Mouse (Mus musculus) retina, postnatal 1 day (tissue): ENCODE measurements at regions not wholly inside any gene's neighbourhood (a gene's known extent, or its start where the extent isn't known, plus 50 kb on each side); places are given as distances from the start of the nearest gene placed in this dataset.

ENCODE experiments used
- DNase-seq: peaks from one replicate; pipeline ENCODE4 v3.0.0-alpha.2; 2012

DNA sequence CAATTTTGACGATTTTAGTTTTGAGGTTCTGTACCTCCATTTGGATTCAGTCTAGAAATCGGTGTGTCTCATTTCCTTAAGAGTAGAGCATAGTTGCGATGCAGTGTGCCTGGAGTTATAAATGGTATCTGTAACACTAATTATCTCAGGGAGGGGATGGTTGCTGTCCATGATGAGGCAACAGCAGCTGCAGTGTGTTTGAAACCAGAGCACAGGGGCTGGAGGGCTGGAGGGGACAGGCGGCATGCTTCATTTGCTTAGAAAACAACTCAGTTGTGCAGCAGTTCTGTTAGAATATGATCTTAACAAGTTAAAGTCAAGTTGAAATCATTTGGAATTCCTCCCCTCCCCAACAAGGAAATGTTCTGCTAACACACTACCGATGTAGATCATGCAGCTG is 69.3 kb upstream of the Lrig3 start:
- peak; percentile 41 for DNase-seq

DNA sequence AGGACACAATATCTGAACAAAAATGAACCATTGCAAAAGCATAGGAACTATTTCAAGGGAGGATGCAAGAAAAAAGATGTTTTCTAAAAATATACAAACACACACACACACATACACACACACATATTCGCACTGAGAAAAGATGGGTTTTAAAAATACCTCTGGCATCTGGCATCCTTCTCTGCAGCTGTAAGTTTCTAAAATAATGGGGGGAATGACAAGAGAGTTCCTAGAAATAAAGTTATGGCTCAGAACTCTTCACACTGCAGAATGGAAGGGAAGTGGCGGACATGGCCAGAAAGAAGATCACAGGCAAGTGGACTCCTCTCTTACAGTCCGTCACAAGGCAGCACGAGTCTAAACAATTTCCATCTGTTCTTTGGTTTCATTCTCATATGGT is 66.5 kb upstream of the Lrig3 start:
- no peak for DNase-seq

DNA sequence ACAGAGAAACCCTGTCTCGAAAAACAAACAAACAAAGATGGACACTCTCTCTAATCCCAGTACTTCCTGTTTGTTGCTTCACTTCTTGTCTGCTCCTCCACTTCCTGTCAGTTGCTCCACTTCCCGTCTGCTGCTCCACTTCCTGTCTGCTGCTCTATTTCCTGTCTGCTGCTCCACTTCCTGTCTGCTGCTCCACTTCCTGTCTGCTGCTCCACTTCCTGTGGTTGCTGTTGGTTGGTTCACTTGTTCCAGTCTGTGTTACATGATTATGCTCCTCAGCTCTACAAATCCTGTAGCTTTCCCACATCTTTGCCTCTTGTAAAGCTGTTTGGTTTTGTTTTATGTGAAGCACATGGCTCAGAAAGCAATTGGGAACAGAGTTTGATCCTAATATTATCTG is 65.4 kb upstream of the Lrig3 start:
- no peak for DNase-seq

DNA sequence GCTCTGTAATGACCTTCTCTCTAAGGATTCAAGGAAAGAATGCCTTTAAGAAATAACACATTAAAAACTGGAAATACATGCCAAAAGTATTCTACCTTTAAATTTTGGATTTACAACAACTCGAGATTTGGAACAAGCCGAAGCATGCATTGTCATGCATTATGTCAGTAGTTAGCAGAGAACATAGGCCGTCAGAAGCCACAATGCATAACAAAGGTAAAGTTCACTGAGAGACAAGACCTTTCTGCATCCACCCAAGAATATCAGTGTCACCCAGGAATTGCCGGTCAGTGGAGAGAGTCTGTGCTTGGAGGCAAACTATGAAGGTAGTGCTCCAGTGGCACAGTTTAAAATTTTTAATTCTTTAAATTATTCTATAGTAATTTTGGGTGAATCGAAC is 63.3 kb upstream of the Lrig3 start:
- DNase-seq, result no peak

DNA sequence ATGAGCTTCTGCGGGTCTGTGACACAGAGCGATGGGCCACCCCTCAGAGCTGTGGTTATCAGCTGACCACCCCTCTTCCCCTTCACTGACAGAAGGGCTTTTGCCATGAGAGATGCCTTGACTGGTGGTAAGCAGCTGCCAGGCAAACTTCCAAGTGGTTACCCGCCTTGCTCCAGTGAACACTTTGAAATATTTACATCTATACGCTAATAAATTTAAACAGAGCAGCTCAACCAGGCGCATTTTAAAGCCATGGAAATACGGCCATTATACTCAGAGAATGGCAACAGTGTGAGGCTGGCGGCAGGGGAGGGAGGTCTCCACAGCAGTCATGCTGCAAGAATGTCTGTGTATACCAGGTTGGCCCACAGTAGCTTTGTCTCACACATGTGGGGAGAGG is 53.8 kb upstream of the Lrig3 start:
- peak; percentile 38 for DNase-seq
